Comparison of ENCODE assay signal across 16 mouse cellular contexts in the genomic region with DNA sequence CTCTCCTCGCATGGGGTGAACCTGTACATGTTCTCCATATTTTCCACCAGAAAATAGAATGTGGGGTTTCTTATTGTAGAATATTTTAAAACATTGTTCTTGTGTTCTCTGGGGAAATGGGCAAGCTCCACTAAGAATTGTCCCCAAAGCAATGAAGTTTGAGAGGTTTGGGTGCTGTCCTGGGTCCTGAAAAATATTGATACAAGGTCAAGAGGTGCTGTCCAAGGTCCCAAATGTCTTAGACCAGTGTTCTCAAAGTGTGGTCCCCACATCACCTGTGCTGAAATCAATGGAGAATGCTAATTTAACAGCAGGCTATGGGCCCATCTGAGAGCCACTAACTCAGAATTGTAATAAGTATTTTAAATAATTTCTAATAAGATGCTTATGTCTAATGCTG.
DNase-seq lines count a peak whose midpoint lies in the region; ATAC-seq and TF ChIP-seq lines count a peak whose summit lies in the region.
"Had no signal": no experiment of that assay in that cellular context is flagged by ENCODE, and none has a peak within 500 bp of the region (broad histone marks: within the 10 kb centered on the region; RNA-seq: fewer than 3 reads in every experiment).

No protein-coding gene starts in this region.

- H3K27me3 ChIP-seq in kidney, postnatal 0 days (ENCODE audit: insufficient read depth, low read length): no peaks in the 10 kb centered on the region
- no peaks in the 10 kb centered on the region for H3K27me3 ChIP-seq in liver, embryonic 12.5 days (replicated peaks)
- H3K27me3 ChIP-seq in kidney, embryonic 16.5 days (ENCODE audit: insufficient read depth, low read length): no peaks in the 10 kb centered on the region; the same call in 1 of the 2 replicates
- H3K27me3 ChIP-seq: midbrain, embryonic 12.5 days had no signal

- no peak overlapping the region for H3K9ac ChIP-seq in kidney, postnatal 0 days (ENCODE audit: low read depth, low read length)
- no peak overlapping the region for H3K9ac ChIP-seq in liver, embryonic 12.5 days
- no peak overlapping the region for H3K9ac ChIP-seq in kidney, embryonic 16.5 days (replicated peaks; ENCODE audit: low read length)
- H3K9ac ChIP-seq: midbrain, embryonic 12.5 days had no signal

- no peaks in the 10 kb centered on the region for H3K36me3 ChIP-seq in kidney, postnatal 0 days (ENCODE audit: insufficient read depth, low read length)
- no peaks in the 10 kb centered on the region for H3K36me3 ChIP-seq in liver, embryonic 12.5 days
- H3K36me3 ChIP-seq in kidney, embryonic 16.5 days (ENCODE audit: insufficient read depth, low read length): no peaks in the 10 kb centered on the region
- H3K36me3 ChIP-seq: forebrain, embryonic 10.5 days; midbrain, embryonic 12.5 days had no signal

- H3K9me3 ChIP-seq in kidney, postnatal 0 days (replicated peaks; ENCODE audit: low read length): no peaks in the 10 kb centered on the region
- no peaks in the 10 kb centered on the region for H3K9me3 ChIP-seq in liver, embryonic 12.5 days (replicated peaks)
- H3K9me3 ChIP-seq in kidney, embryonic 16.5 days (ENCODE audit: low read length): no peaks in the 10 kb centered on the region
- H3K9me3 ChIP-seq: forebrain, embryonic 10.5 days; midbrain, embryonic 12.5 days had no signal

- H3K4me2 ChIP-seq in kidney, postnatal 0 days (ENCODE audit: low read length): no peak overlapping the region
- no peak overlapping the region for H3K4me2 ChIP-seq in liver, embryonic 12.5 days
- no peak overlapping the region for H3K4me2 ChIP-seq in kidney, embryonic 16.5 days (replicated peaks; ENCODE audit: low read depth, low read length)
- H3K4me2 ChIP-seq: midbrain, embryonic 12.5 days had no signal

- DNase-seq in kidney, postnatal 0 days (ENCODE audit: low spot score): peak; percentile 65
- no peak for DNase-seq in kidney, adult 18-20 months
- DNase-seq in Muller cell, postnatal 12 days (ENCODE audit: inconsistent ontology term): peak; percentile 48
- peak; percentile 32 for DNase-seq in embryo, embryonic 11.5 days (ENCODE audit: low read depth, low spot score)
- DNase-seq in cerebellum, adult 9-11 months: no peak
- DNase-seq: cerebellum, postnatal 25 days; gastrocnemius, adult 2 months; kidney, postnatal 4 days; right cerebral cortex, adult 18-20 months had no signal

- H3K4me3 ChIP-seq in kidney, postnatal 0 days (replicated peaks; ENCODE audit: low read depth, low read length): no peak overlapping the region
- H3K4me3 ChIP-seq in liver, embryonic 12.5 days: no peak overlapping the region
- no peak overlapping the region for H3K4me3 ChIP-seq in kidney, embryonic 16.5 days (ENCODE audit: low read length)
- H3K4me3 ChIP-seq: forebrain, embryonic 10.5 days; gastrocnemius, adult 2 months; midbrain, embryonic 12.5 days had no signal

- no peak for ATAC-seq in kidney, postnatal 0 days (replicated peaks; ENCODE audit: low FRiP score, low read depth)
- ATAC-seq in megakaryocyte progenitor cell, adult 5-6 weeks (replicated peaks; ENCODE audit: poor library complexity): peak; percentile 64; the same call in 1 of the 2 replicates
- ATAC-seq in liver, embryonic 12.5 days: no peak
- no peak for ATAC-seq in kidney, embryonic 16.5 days (ENCODE audit: low FRiP score, low TSS enrichment)
- ATAC-seq: CD4-positive, CD25-positive, alpha-beta regulatory T cell, adult 4 months; inflammation-experienced regulatory T-cells, adult 6 months had no signal

- no peaks in the 10 kb centered on the region for H3K4me1 ChIP-seq in kidney, postnatal 0 days (replicated peaks; ENCODE audit: insufficient read depth, low read length)
- no peaks in the 10 kb centered on the region for H3K4me1 ChIP-seq in liver, embryonic 12.5 days
- no peaks in the 10 kb centered on the region for H3K4me1 ChIP-seq in kidney, embryonic 16.5 days (ENCODE audit: insufficient read depth, low read length)
- H3K4me1 ChIP-seq: forebrain, embryonic 10.5 days; midbrain, embryonic 12.5 days had no signal

- WGBS in kidney, postnatal 0 days: 85% methylated on average over 1 of the region's 1 CpGs
- WGBS in liver, embryonic 12.5 days (ENCODE audit: insufficient replicate concordance): 68% methylated on average over 1 of the region's 1 CpGs
- 96% methylated on average over 1 of the region's 1 CpGs for WGBS in kidney, embryonic 16.5 days

- no peak for TF ChIP-seq CTCF in kidney, postnatal 0 days (IDR thresholded peaks at IDR 0.05; ENCODE audit: low read depth)

- no peak overlapping the region for H3K27ac ChIP-seq in kidney, postnatal 0 days
- H3K27ac ChIP-seq in liver, embryonic 12.5 days: no peak overlapping the region
- no peak overlapping the region for H3K27ac ChIP-seq in kidney, embryonic 16.5 days (ENCODE audit: low read length)
- H3K27ac ChIP-seq: forebrain, embryonic 10.5 days; gastrocnemius, adult 2 months; midbrain, embryonic 12.5 days had no signal

Comparison
In these comparisons a context has a peak if more than half of its experiments do, and no peak if none do; other contexts are left out.
1. DNase-seq: peak in kidney, postnatal 0 days (single experiment), Muller cell, postnatal 12 days (single experiment) and embryo, embryonic 11.5 days (single experiment); none in kidney, adult 18-20 months (single experiment) and cerebellum, adult 9-11 months (single experiment).